Mouse (Mus musculus): Measurements from ENCODE around the gene Nat8l.

The Nat8l gene

DNA sequence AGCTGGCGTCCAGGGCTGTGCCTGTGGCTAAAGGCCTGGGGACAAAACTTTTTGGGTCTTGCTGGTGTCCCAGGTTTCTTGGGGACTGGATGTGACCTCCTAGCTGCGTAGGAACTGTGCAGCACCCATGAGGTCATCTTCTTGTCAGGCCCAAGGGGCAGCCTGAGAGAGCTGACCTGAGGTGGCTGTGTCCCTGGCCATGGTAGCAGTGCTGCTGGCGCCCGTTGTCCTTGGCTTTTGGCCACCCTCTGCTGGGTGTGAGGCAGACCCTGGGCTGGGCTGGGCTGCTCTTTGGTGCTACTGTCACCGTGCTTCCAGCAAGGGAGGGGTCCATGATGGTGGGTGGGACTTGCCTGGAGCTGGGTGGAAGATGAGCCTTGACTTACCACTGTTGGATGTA, 8.8 kb downstream of the Nat8l start:
- DNase-seq: no peak

DNA sequence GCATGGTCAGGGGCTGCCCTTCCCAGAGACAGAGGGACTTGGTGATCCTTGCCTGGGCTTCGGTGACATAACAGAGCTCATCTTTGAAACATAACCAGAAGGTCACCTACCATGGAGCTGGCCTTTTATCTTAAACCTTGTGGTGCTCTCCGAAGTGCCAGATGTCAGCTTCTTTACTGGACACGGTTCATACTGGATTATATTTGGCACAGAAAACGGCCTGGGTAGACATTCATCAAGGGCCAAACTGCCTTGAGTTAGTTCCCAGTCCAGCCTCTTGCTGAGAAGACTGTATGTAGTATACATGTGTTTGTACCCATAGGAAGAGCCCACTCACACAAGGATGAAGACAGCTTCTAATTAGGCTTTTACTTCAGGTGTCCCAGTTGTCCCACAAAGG, 11.0 kb downstream of the Nat8l start:
- no peak for DNase-seq

DNA sequence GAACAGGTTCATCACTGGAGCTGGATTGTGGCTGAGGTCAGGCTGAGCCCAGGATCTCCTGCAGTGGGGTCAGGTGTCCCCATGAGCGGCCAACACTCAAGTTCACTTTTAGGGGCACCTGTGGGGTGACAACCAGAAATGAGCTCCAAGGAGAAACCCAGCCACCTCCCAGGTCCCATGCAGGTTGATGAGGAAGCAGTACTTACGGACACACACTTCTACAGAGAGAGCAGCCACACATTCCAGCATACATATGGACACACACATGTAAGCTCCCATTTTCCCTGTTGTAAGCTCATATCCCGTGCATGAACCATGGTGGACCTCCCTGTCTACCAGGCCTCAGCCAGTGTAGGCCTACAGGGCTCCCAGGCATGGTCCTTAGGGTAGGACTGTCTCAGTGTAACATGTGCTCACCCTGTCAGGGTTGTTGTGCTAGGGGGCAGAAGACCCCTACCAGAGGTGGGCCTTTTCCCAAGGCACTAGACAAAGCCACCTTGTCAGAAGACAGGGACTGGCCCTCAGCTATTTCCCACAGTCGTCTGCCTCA, 11.7 kb downstream of the Nat8l start:
- no peak for DNase-seq

- no peak for DNase-seq
Measured at GRCm38 (mm10) chr5:34014652-34015051, 18.9 kb downstream of the Nat8l start.

GRCm38 (mm10) chr5:34018968-34019367, 23.2 kb downstream of the Nat8l start:
- DNase-seq: no peak

GRCm38 (mm10) chr5:34030101-34030500, 34.3 kb downstream of the Nat8l start:
- DNase-seq: no peak

- DNase-seq: no peak
Measured at GRCm38 (mm10) chr5:34031022-34031421, 35.2 kb downstream of the Nat8l start.

- no peak for DNase-seq
Measured at GRCm38 (mm10) chr5:34032520-34032919, 36.7 kb downstream of the Nat8l start.

All from liver (tissue).